Mouse (Mus musculus) megakaryocyte, embryonic 14.5 days (primary cell): ENCODE data around the gene Dcp1a.

Experiments
- FLI1 ChIP-seq: IDR thresholded peaks from 2 replicates; pipeline ENCODE4 v1.6.1; 2012; ENCODE audit warnings: low read length, inconsistent platforms, mixed read lengths
- GATA1 ChIP-seq: IDR thresholded peaks from 3 replicates; pipeline ENCODE4 v1.6.1; 2012; ENCODE audit warnings: mixed read lengths, low read length, inconsistent platforms, borderline replicate concordance

DNA sequence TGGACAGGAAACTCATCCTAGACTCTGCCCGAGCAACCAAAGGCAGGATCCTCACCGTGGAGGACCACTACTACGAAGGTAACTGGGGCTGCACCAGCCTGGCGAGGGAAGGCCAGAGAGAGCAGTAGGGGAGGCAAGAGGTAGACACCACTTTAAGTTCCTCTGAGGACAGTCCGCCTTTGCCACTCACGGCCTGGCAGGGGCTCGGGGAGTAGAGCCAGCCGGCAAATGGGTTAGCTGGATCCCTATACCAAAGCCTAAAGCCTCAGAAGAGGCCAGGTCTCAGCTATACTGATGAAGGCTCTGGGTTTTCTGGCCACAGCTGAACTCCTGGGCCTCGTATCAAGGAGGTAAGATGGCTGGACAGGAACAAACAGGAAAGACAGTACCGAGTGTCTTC, 92.9 kb downstream of the Dcp1a start:
- no peak for TF ChIP-seq GATA1
- TF ChIP-seq FLI1 = no peak
